In the genomic region with DNA sequence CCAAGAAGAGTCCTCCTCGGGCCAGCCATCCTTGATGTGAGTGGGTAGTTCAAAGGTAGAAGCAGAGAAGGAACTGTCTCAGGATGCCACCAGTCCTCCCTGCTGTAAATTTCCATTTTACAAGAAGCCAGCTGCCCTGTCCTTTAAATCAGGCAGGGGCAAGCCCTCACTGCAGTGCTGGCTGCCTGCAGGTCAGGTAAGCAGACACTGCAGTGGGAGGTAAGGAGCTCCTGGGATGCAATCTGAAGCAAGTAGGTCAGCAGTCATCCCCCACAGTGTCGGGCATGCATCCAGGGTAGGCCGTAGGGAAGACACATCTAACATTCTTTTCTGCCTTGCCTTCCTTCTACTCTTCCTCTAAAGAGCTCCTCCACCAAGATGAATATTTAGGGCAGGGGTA, we compare ENCODE assay signal across 19 mouse cellular contexts.
DNase-seq lines count a peak whose midpoint lies in the region; ATAC-seq and TF ChIP-seq lines count a peak whose summit lies in the region.
"Had no signal": no experiment of that assay in that cellular context is flagged by ENCODE, and none has a peak within 500 bp of the region (broad histone marks: within the 10 kb centered on the region; RNA-seq: fewer than 3 reads in every experiment).

No protein-coding gene starts in this region.

- no peak for TF ChIP-seq POLR2A in cerebellum, adult 2 months (IDR thresholded peaks at IDR 0.05; ENCODE audit: borderline replicate concordance, insufficient read depth, low read length)

- no peak overlapping the region for H3K9ac ChIP-seq in kidney, embryonic 15.5 days
- no peak overlapping the region for H3K9ac ChIP-seq in liver, embryonic 11.5 days (ENCODE audit: low read depth, low read length)
- H3K9ac ChIP-seq: forebrain, embryonic 12.5 days; heart, embryonic 15.5 days; midbrain, embryonic 13.5 days; neural tube, embryonic 13.5 days had no signal

- WGBS in kidney, embryonic 15.5 days: 38% methylated on average over 3 of the region's 3 CpGs
- WGBS in cerebellum, adult 2 months: 19% methylated on average over 3 of the region's 3 CpGs
- WGBS in liver, embryonic 11.5 days: 73% methylated on average over 3 of the region's 3 CpGs

- no peak overlapping the region for H3K4me3 ChIP-seq in kidney, embryonic 15.5 days (replicated peaks)
- no peak overlapping the region for H3K4me3 ChIP-seq in cerebellum, adult 2 months (replicated peaks; ENCODE audit: insufficient read depth, low read depth, low read length)
- H3K4me3 ChIP-seq in liver, embryonic 11.5 days (ENCODE audit: low read depth, low read length): no peak overlapping the region
- H3K4me3 ChIP-seq: forebrain, embryonic 12.5 days; heart, adult 2 months; heart, embryonic 15.5 days; limb, embryonic 10.5 days; midbrain, embryonic 13.5 days; neural tube, embryonic 13.5 days had no signal

- no peaks in the 10 kb centered on the region for H3K4me1 ChIP-seq in kidney, embryonic 15.5 days
- peaks cover 15% of the 10 kb centered on the region; the same call in 1 of the 2 replicates for H3K4me1 ChIP-seq in cerebellum, adult 2 months (ENCODE audit: control insufficient read depth, insufficient read depth, low read length)
- no peaks in the 10 kb centered on the region for H3K4me1 ChIP-seq in liver, embryonic 11.5 days (replicated peaks; ENCODE audit: control insufficient read depth, insufficient read depth, low read length)
- H3K4me1 ChIP-seq: forebrain, embryonic 12.5 days; heart, embryonic 15.5 days; limb, embryonic 10.5 days; midbrain, embryonic 13.5 days; neural tube, embryonic 13.5 days had no signal

- no peaks in the 10 kb centered on the region for H3K27me3 ChIP-seq in kidney, embryonic 15.5 days
- H3K27me3 ChIP-seq in cerebellum, adult 2 months (ENCODE audit: control insufficient read depth, insufficient read depth, low read length): no peaks in the 10 kb centered on the region
- no peaks in the 10 kb centered on the region for H3K27me3 ChIP-seq in liver, embryonic 11.5 days (replicated peaks; ENCODE audit: control insufficient read depth, insufficient read depth, low read length)
- H3K27me3 ChIP-seq: forebrain, embryonic 12.5 days; heart, embryonic 15.5 days; midbrain, embryonic 13.5 days; neural tube, embryonic 13.5 days had no signal

- no peaks in the 10 kb centered on the region for H3K9me3 ChIP-seq in kidney, embryonic 15.5 days (replicated peaks)
- no peaks in the 10 kb centered on the region for H3K9me3 ChIP-seq in liver, embryonic 11.5 days (ENCODE audit: control insufficient read depth, low read length)
- H3K9me3 ChIP-seq: forebrain, embryonic 12.5 days; heart, embryonic 15.5 days; limb, embryonic 10.5 days; midbrain, embryonic 13.5 days; neural tube, embryonic 13.5 days had no signal

- H3K36me3 ChIP-seq in kidney, embryonic 15.5 days: no peaks in the 10 kb centered on the region
- H3K36me3 ChIP-seq in liver, embryonic 11.5 days (ENCODE audit: control insufficient read depth, insufficient read depth, low read length): no peaks in the 10 kb centered on the region
- H3K36me3 ChIP-seq: forebrain, embryonic 12.5 days; heart, embryonic 15.5 days; limb, embryonic 10.5 days; midbrain, embryonic 13.5 days; neural tube, embryonic 13.5 days had no signal

- DNase-seq in kidney, adult 9 months: no peak
- peak; percentile 77 to 80 for DNase-seq in cerebellum, adult 2 months
- DNase-seq in cerebellum, postnatal 25 days: peak; percentile 71 to 83
- DNase-seq in embryo, embryonic 9.5 days (ENCODE audit: extremely low spot score): no peak
- no peak for DNase-seq in liver, embryonic 11.5 days (ENCODE audit: low spot score)
- no peak for DNase-seq in thymus, postnatal 0 days (ENCODE audit: low spot score)
- DNase-seq: heart, adult 2 months; kidney, postnatal 4 days; layer of hippocampus, adult 9-11 months; lung, adult 18-20 months; lung, postnatal 14 days had no signal

- no peak overlapping the region for H3K27ac ChIP-seq in kidney, embryonic 15.5 days
- no peak overlapping the region; the same call in 1 of the 2 replicates for H3K27ac ChIP-seq in cerebellum, adult 2 months (ENCODE audit: insufficient read depth, low read length)
- H3K27ac ChIP-seq in liver, embryonic 11.5 days (ENCODE audit: low read depth, low read length): no peak overlapping the region
- H3K27ac ChIP-seq: forebrain, embryonic 12.5 days; heart, adult 2 months; heart, embryonic 15.5 days; limb, embryonic 10.5 days; midbrain, embryonic 13.5 days; neural tube, embryonic 13.5 days had no signal

- 0 out of 2 replicates have a peak, but pooled peaks have one; percentile 58 for ATAC-seq in kidney, embryonic 15.5 days (replicated peaks; ENCODE audit: low FRiP score)
- no peak for ATAC-seq in liver, embryonic 11.5 days (replicated peaks; ENCODE audit: low FRiP score)
- ATAC-seq: hindbrain, embryonic 16.5 days; intestine, embryonic 16.5 days; midbrain, embryonic 13.5 days had no signal

- no peak overlapping the region for H3K4me2 ChIP-seq in kidney, embryonic 15.5 days
- H3K4me2 ChIP-seq in liver, embryonic 11.5 days: no peak overlapping the region
- H3K4me2 ChIP-seq: forebrain, embryonic 12.5 days; heart, embryonic 15.5 days; midbrain, embryonic 13.5 days; neural tube, embryonic 13.5 days had no signal

- TF ChIP-seq CTCF in cerebellum, adult 2 months (IDR thresholded peaks at IDR 0.05; ENCODE audit: borderline replicate concordance, insufficient read depth, low read depth, low read length): no peak

Comparison
In these comparisons a context has a peak if more than half of its experiments do, and no peak if none do; other contexts are left out.
1. DNase-seq: peak in cerebellum, adult 2 months (2 of 2) and cerebellum, postnatal 25 days (2 of 2); none in kidney, adult 9 months (single experiment), embryo, embryonic 9.5 days (single experiment), liver, embryonic 11.5 days (single experiment) and thymus, postnatal 0 days (single experiment).